Mouse (Mus musculus): Measurements from ENCODE around the gene Map3k5. TPM values are rescaled to one million over a fixed set of nuclear protein-coding genes. Genes with fewer than 3 reads are reported as not detected.
"Not testable (repeated sequence)": the region's sequence is repeated elsewhere in the genome, so short reads cannot be mapped to it uniquely, and the experiment has no call there.

The Map3k5 gene
- polyA plus RNA-seq, 1 experiment: not detected

GRCm38 (mm10) chr10:19968445-19968844 is 34.2 kb downstream of the Map3k5 start:
- 75% methylated on average over 8 of the region's 8 CpGs for WGBS
- H3K27ac ChIP-seq (ENCODE audit: insufficient read depth, low read depth, low read length): no peak overlapping the region
- TF ChIP-seq CTCF (IDR thresholded peaks at IDR 0.05; ENCODE audit: insufficient read depth, low read depth, low read length) (no peak), POLR2A (IDR thresholded peaks at IDR 0.05; ENCODE audit: insufficient read depth, low read depth, low read length) (no peak)
- H3K4me1 ChIP-seq (ENCODE audit: control insufficient read depth, insufficient read depth, low read length): 0 out of 2 replicates have a peak, but pooled peaks cover 2% of the 10 kb centered on the region
- H3K4me3 ChIP-seq (ENCODE audit: insufficient read depth, low read depth, low read length): no peak overlapping the region

GRCm38 (mm10) chr10:19969831-19970460 is 35.7 kb downstream of the Map3k5 start:
- Histone ChIP-seq H3K4me1 (ENCODE audit: control insufficient read depth, insufficient read depth, low read length) (0 out of 2 replicates have a peak, but pooled peaks cover 2% of the 10 kb centered on the region), H3K4me3 (ENCODE audit: insufficient read depth, low read depth, low read length) (no peak overlapping the region), H3K27ac (ENCODE audit: insufficient read depth, low read depth, low read length) (no peak overlapping the region)
- WGBS: 82% methylated on average over 14 of the region's 14 CpGs
- TF ChIP-seq POLR2A (IDR thresholded peaks at IDR 0.05; ENCODE audit: insufficient read depth, low read depth, low read length) (no peak), CTCF (IDR thresholded peaks at IDR 0.05; ENCODE audit: insufficient read depth, low read depth, low read length) (no peak)

GRCm38 (mm10) chr10:19971491-19971890 is 37.2 kb downstream of the Map3k5 start:
- not testable (repeated sequence) for H3K27ac ChIP-seq (ENCODE audit: insufficient read depth, low read depth, low read length); H3K4me3 ChIP-seq (ENCODE audit: insufficient read depth, low read depth, low read length); H3K4me1 ChIP-seq (ENCODE audit: control insufficient read depth, insufficient read depth, low read length)
- 85% methylated on average over 6 of the region's 7 CpGs for WGBS

- Histone ChIP-seq H3K4me3 (ENCODE audit: insufficient read depth, low read depth, low read length) (no peak overlapping the region), H3K27ac (ENCODE audit: insufficient read depth, low read depth, low read length) (no peak overlapping the region), H3K4me1 (ENCODE audit: control insufficient read depth, insufficient read depth, low read length) (0 out of 2 replicates have a peak, but pooled peaks cover 2% of the 10 kb centered on the region)
- WGBS: 90% methylated on average over 12 of the region's 12 CpGs
- TF ChIP-seq POLR2A (IDR thresholded peaks at IDR 0.05; ENCODE audit: insufficient read depth, low read depth, low read length) (no peak), CTCF (IDR thresholded peaks at IDR 0.05; ENCODE audit: insufficient read depth, low read depth, low read length) (no peak)
Observed at GRCm38 (mm10) chr10:19973321-19974108, 39.2 kb downstream of the Map3k5 start.

GRCm38 (mm10) chr10:19977557-19977956 is 43.3 kb downstream of the Map3k5 start:
- H3K4me3 ChIP-seq (ENCODE audit: insufficient read depth, low read depth, low read length): no peak overlapping the region
- no peak for TF ChIP-seq POLR2A (IDR thresholded peaks at IDR 0.05; ENCODE audit: insufficient read depth, low read depth, low read length)
- TF ChIP-seq CTCF (IDR thresholded peaks at IDR 0.05; ENCODE audit: insufficient read depth, low read depth, low read length): no peak
- H3K4me1 ChIP-seq (ENCODE audit: control insufficient read depth, insufficient read depth, low read length): no peaks in the 10 kb centered on the region
- no peak overlapping the region for H3K27ac ChIP-seq (ENCODE audit: insufficient read depth, low read depth, low read length)
- 83% methylated on average over 3 of the region's 3 CpGs for WGBS

- no peak for TF ChIP-seq POLR2A (IDR thresholded peaks at IDR 0.05; ENCODE audit: insufficient read depth, low read depth, low read length)
- no peak for TF ChIP-seq CTCF (IDR thresholded peaks at IDR 0.05; ENCODE audit: insufficient read depth, low read depth, low read length)
- no peak overlapping the region for H3K4me3 ChIP-seq (ENCODE audit: insufficient read depth, low read depth, low read length)
- no peaks in the 10 kb centered on the region for H3K4me1 ChIP-seq (ENCODE audit: control insufficient read depth, insufficient read depth, low read length)
- 83% methylated on average over 5 of the region's 5 CpGs for WGBS
- H3K27ac ChIP-seq (ENCODE audit: insufficient read depth, low read depth, low read length): no peak overlapping the region
Observed at GRCm38 (mm10) chr10:19978662-19979199, 44.5 kb downstream of the Map3k5 start.

GRCm38 (mm10) chr10:19987736-19988135 is 53.5 kb downstream of the Map3k5 start:
- WGBS: 69% methylated on average over 9 of the region's 9 CpGs
- peaks cover 4% of the 10 kb centered on the region; the same call in 1 of the 2 replicates for H3K4me1 ChIP-seq (ENCODE audit: control insufficient read depth, insufficient read depth, low read length)
- no peak overlapping the region for H3K27ac ChIP-seq (ENCODE audit: insufficient read depth, low read depth, low read length)
- TF ChIP-seq POLR2A (IDR thresholded peaks at IDR 0.05; ENCODE audit: insufficient read depth, low read depth, low read length): no peak
- TF ChIP-seq CTCF (IDR thresholded peaks at IDR 0.05; ENCODE audit: insufficient read depth, low read depth, low read length): no peak
- no peak overlapping the region for H3K4me3 ChIP-seq (ENCODE audit: insufficient read depth, low read depth, low read length)

GRCm38 (mm10) chr10:19989986-19990385 is 55.7 kb downstream of the Map3k5 start:
- Histone ChIP-seq H3K4me3 (ENCODE audit: insufficient read depth, low read depth, low read length) (no peak overlapping the region), H3K27ac (ENCODE audit: insufficient read depth, low read depth, low read length) (no peak overlapping the region), H3K4me1 (ENCODE audit: control insufficient read depth, insufficient read depth, low read length) (peaks cover 4% of the 10 kb centered on the region; the same call in 1 of the 2 replicates)
- WGBS: 93% methylated on average over 6 of the region's 6 CpGs
- TF ChIP-seq POLR2A (IDR thresholded peaks at IDR 0.05; ENCODE audit: insufficient read depth, low read depth, low read length) (no peak), CTCF (IDR thresholded peaks at IDR 0.05; ENCODE audit: insufficient read depth, low read depth, low read length) (no peak)

GRCm38 (mm10) chr10:19990638-19991037 is 56.4 kb downstream of the Map3k5 start:
- peaks cover 4% of the 10 kb centered on the region; the same call in 1 of the 2 replicates for H3K4me1 ChIP-seq (ENCODE audit: control insufficient read depth, insufficient read depth, low read length)
- WGBS: 68% methylated on average over 6 of the region's 6 CpGs
- no peak overlapping the region for H3K4me3 ChIP-seq (ENCODE audit: insufficient read depth, low read depth, low read length)
- TF ChIP-seq CTCF (IDR thresholded peaks at IDR 0.05; ENCODE audit: insufficient read depth, low read depth, low read length): no peak
- TF ChIP-seq POLR2A (IDR thresholded peaks at IDR 0.05; ENCODE audit: insufficient read depth, low read depth, low read length): no peak
- H3K27ac ChIP-seq (ENCODE audit: insufficient read depth, low read depth, low read length): no peak overlapping the region

Data from olfactory bulb, adult 2 months (tissue).